Mouse (Mus musculus) lung, postnatal 0 days (tissue): ENCODE results near the gene Olfr351.

Experiments
- CTCF ChIP-seq: IDR thresholded peaks from 2 replicates; pipeline ENCODE4 v1.5.1; 2016; ENCODE audit warnings: antibody characterized with exemption, mild to moderate bottlenecking
- EP300 ChIP-seq: IDR thresholded peaks from 2 replicates; pipeline ENCODE4 v1.6.1; 2016; ENCODE audit warnings: antibody characterized with exemption, mild to moderate bottlenecking, control low read depth

DNA sequence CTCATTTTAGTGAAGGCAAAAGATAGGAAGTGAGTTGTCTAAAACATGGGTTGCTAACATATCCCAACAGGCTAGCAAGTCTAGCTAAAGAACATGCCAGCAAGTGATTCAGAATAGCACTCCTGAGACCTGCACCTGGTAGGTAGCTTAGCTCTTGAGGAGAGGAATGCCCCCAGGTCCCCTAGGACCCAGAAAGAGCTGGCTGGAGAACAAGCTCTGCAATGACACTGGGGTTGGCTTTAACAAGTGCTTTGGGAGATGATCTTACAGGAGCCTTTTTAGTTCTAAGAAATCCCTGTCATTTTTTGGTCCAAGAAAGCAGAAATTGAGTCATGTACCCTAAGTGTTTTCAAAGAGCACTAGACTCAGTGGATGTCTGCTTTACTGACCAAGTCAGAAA, 42.9 kb upstream of the Olfr351 start, which contains the start of gene Olfr354:
- TF ChIP-seq CTCF, result no peak
- no peak for TF ChIP-seq EP300
